27 mouse cellular contexts compared by ENCODE assay signal in the genomic region with DNA sequence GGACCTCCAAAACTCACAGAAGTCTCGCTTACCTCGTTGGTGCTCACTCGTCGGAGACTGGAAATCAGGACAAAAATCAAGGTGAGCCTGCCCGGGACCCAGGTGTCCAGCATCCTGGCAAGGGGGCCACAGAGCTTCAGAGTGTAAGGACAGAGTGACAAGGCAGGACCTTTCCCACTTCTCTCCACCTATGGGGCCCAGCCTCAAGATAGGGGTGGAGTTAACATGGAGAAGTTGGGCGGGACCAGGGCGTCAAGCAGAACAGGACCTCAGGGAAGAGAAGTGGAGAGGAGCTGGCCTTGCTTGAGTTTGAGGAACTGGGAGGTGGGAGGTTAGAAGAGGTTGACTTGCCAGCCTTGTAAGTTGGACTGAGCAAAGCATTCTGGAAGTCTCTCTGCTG. TPM values are rescaled to one million over a fixed set of nuclear protein-coding genes. Genes with fewer than 3 reads are reported as not detected.
A peak's percentile ranks its signal among the peaks of the same experiment; 100 is the strongest.
DNase-seq lines count a peak whose midpoint lies in the region; ATAC-seq and TF ChIP-seq lines count a peak whose summit lies in the region.
"Had no signal": no experiment of that assay in that cellular context is flagged by ENCODE, and none has a peak within 500 bp of the region (broad histone marks: within the 10 kb centered on the region; RNA-seq: fewer than 3 reads in every experiment).

No protein-coding gene starts in this region.

- peak overlapping the region; percentile 57 for H3K4me2 ChIP-seq in intestine, postnatal 0 days (replicated peaks; ENCODE audit: low read depth)
- H3K4me2 ChIP-seq in stomach, postnatal 0 days (replicated peaks; ENCODE audit: low read depth): no peak overlapping the region
- H3K4me2 ChIP-seq: embryonic facial prominence, embryonic 12.5 days; forebrain, embryonic 15.5 days; heart, embryonic 12.5 days; hindbrain, embryonic 15.5 days had no signal

- no peak for TF ChIP-seq CTCF in intestine, postnatal 0 days (IDR thresholded peaks at IDR 0.05; ENCODE audit: low read depth)
- TF ChIP-seq CTCF in stomach, postnatal 0 days (IDR thresholded peaks at IDR 0.05; ENCODE audit: low read depth): no peak

- peak; percentile 7 for DNase-seq in layer of hippocampus, adult 11-12 months (ENCODE audit: low spot score)
- DNase-seq in layer of hippocampus, adult 8-10 months (ENCODE audit: low spot score in 2 of 2): no peak
- peak; percentile 25 for DNase-seq in lung, postnatal 36 days
- DNase-seq in lung, postnatal 25 days (ENCODE audit: low spot score): no peak
- peak; percentile 28 for DNase-seq in stomach, postnatal 0 days (ENCODE audit: low spot score)
- no peak for DNase-seq in B cell, adult 2 months
- DNase-seq in Muller cell, postnatal 12 days (ENCODE audit: inconsistent ontology term): no peak
- DNase-seq: adrenal gland, postnatal 10 days; cerebellum, adult 11 months; cerebellum, adult 8-10 months; cerebellum, postnatal 14 days; gastrocnemius, postnatal 10 days; heart, adult 2 months; heart, postnatal 36 days had no signal

- no peaks in the 10 kb centered on the region for H3K9me3 ChIP-seq in intestine, postnatal 0 days (ENCODE audit: control insufficient read depth)
- H3K9me3 ChIP-seq in stomach, postnatal 0 days (ENCODE audit: control insufficient read depth, low read length): no peaks in the 10 kb centered on the region
- H3K9me3 ChIP-seq: embryonic facial prominence, embryonic 12.5 days; forebrain, embryonic 15.5 days; hindbrain, embryonic 15.5 days had no signal

- peak overlapping the region; percentile 73 for H3K27ac ChIP-seq in intestine, postnatal 0 days (ENCODE audit: low read depth, low read length)
- peak overlapping the region; percentile 58; the same call in 1 of the 2 replicates for H3K27ac ChIP-seq in stomach, postnatal 0 days (replicated peaks)
- H3K27ac ChIP-seq: embryonic facial prominence, embryonic 12.5 days; forebrain, embryonic 15.5 days; heart, adult 2 months; hindbrain, embryonic 15.5 days had no signal

- ATAC-seq in intestine, postnatal 0 days: peak; percentile 70
- 0 out of 2 replicates have a peak, but pooled peaks have one; percentile 29 for ATAC-seq in stomach, postnatal 0 days (ENCODE audit: low FRiP score, low TSS enrichment)
- ATAC-seq: forebrain, embryonic 15.5 days had no signal

- H3K4me1 ChIP-seq in intestine, postnatal 0 days (replicated peaks; ENCODE audit: control insufficient read depth, insufficient read depth, low read length): no peaks in the 10 kb centered on the region; the same call in 1 of the 2 replicates
- H3K4me1 ChIP-seq in stomach, postnatal 0 days (replicated peaks; ENCODE audit: control insufficient read depth, insufficient read depth): no peaks in the 10 kb centered on the region
- H3K4me1 ChIP-seq: embryonic facial prominence, embryonic 12.5 days; forebrain, embryonic 15.5 days; heart, embryonic 12.5 days; hindbrain, embryonic 15.5 days had no signal

- H3K27me3 ChIP-seq in intestine, postnatal 0 days (replicated peaks; ENCODE audit: control insufficient read depth, insufficient read depth, low read length): no peaks in the 10 kb centered on the region
- H3K27me3 ChIP-seq in stomach, postnatal 0 days (ENCODE audit: control insufficient read depth, insufficient read depth, low read length): no peaks in the 10 kb centered on the region
- H3K27me3 ChIP-seq: embryonic facial prominence, embryonic 12.5 days; forebrain, embryonic 15.5 days; heart, embryonic 12.5 days; hindbrain, embryonic 15.5 days had no signal

- H3K4me3 ChIP-seq in intestine, postnatal 0 days (ENCODE audit: low read depth, low read length): peak overlapping the region; percentile 26
- H3K4me3 ChIP-seq in stomach, postnatal 0 days (ENCODE audit: low read depth, low read length): no peak overlapping the region
- H3K4me3 ChIP-seq: embryonic facial prominence, embryonic 12.5 days; forebrain, embryonic 15.5 days; heart, adult 2 months; heart, embryonic 12.5 days; hindbrain, embryonic 15.5 days had no signal

- peak overlapping the region; percentile 22; the same call in 1 of the 2 replicates for H3K9ac ChIP-seq in intestine, postnatal 0 days (ENCODE audit: low read depth, low read length)
- H3K9ac ChIP-seq in stomach, postnatal 0 days (ENCODE audit: low read length): no peak overlapping the region
- H3K9ac ChIP-seq: embryonic facial prominence, embryonic 12.5 days; forebrain, embryonic 15.5 days; heart, embryonic 12.5 days; hindbrain, embryonic 15.5 days had no signal

- TF ChIP-seq EP300 in stomach, postnatal 0 days (optimal IDR thresholded peaks at IDR 0.05): no peak

- peaks cover 13% of the 10 kb centered on the region; the same call in 1 of the 2 replicates for H3K36me3 ChIP-seq in intestine, postnatal 0 days (ENCODE audit: control insufficient read depth, insufficient read depth)
- H3K36me3 ChIP-seq in stomach, postnatal 0 days (ENCODE audit: control insufficient read depth, insufficient read depth, low read length): no peaks in the 10 kb centered on the region
- H3K36me3 ChIP-seq: embryonic facial prominence, embryonic 12.5 days; forebrain, embryonic 15.5 days; heart, embryonic 12.5 days; hindbrain, embryonic 15.5 days had no signal

- WGBS in intestine, postnatal 0 days: 51% methylated on average over 7 of the region's 7 CpGs
- 74% methylated on average over 7 of the region's 7 CpGs for WGBS in stomach, postnatal 0 days

RNA-seq across cellular contexts. Expression of gene Cdc34b, which starts 19.2 kb away (rescaled TPM):
- not detected for total RNA-seq in layer of hippocampus, adult 8-10 months (2022)
- 0.13 TPM in 1 of 2 replicates, not detected in the other for polyA plus RNA-seq in intestine, postnatal 0 days (2015; fragmentation: Nextera tagmentation; extraction: Ambion mirVana)
- polyA plus RNA-seq in stomach, postnatal 0 days (2015; fragmentation: Nextera tagmentation; extraction: Ambion mirVana): not detected in 2 replicates
- polyA plus RNA-seq: forebrain, embryonic 11.5 days; forebrain, embryonic 15.5 days; heart, embryonic 12.5 days; hindbrain, embryonic 15.5 days had no signal

RNA-seq across cellular contexts. Expression of gene Tmem92, which starts 21.7 kb away (rescaled TPM):
- total RNA-seq in layer of hippocampus, adult 8-10 months (2022): not detected
- not detected in 2 replicates for polyA plus RNA-seq in intestine, postnatal 0 days (2015; fragmentation: Nextera tagmentation; extraction: Ambion mirVana)
- not detected in 2 replicates for polyA plus RNA-seq in stomach, postnatal 0 days (2015; fragmentation: Nextera tagmentation; extraction: Ambion mirVana)
- total RNA-seq: adrenal gland, postnatal 10 days; adrenal gland, postnatal 4 days; gastrocnemius, postnatal 10 days; gastrocnemius, postnatal 4 days; heart, adult 2 months; heart, postnatal 36 days had no signal
- polyA plus RNA-seq: brain, embryonic 14.5 days; cortical plate, adult 2 months; embryonic facial prominence, embryonic 12.5 days; forebrain, embryonic 11.5 days; heart, adult 2 months; heart, embryonic 12.5 days; hindbrain, embryonic 11.5 days; hindbrain, embryonic 15.5 days had no signal

RNA-seq across cellular contexts. Expression of gene Gm11541, which starts 56.5 kb away (rescaled TPM):
- total RNA-seq in layer of hippocampus, adult 8-10 months (2022): not detected
- polyA plus RNA-seq in intestine, postnatal 0 days (2015; fragmentation: Nextera tagmentation; extraction: Ambion mirVana): 0.07 TPM in 1 of 2 replicates, not detected in the other
- polyA plus RNA-seq in stomach, postnatal 0 days (2015; fragmentation: Nextera tagmentation; extraction: Ambion mirVana): 0.11 and 0.15 TPM in 2 replicates
- total RNA-seq: adrenal gland, postnatal 10 days; gastrocnemius, postnatal 10 days; gastrocnemius, postnatal 4 days; heart, adult 2 months; heart, postnatal 36 days had no signal
- polyA plus RNA-seq: C2C12; cortical plate, adult 2 months; forebrain, embryonic 11.5 days; forebrain, embryonic 15.5 days; heart, adult 2 months; heart, embryonic 12.5 days; heart, embryonic 16.5 days had no signal

Comparison
In these comparisons a context has a peak if more than half of its experiments do, and no peak if none do; other contexts are left out.
1. DNase-seq: peak in layer of hippocampus, adult 11-12 months (single experiment), lung, postnatal 36 days (single experiment) and stomach, postnatal 0 days (single experiment); none in layer of hippocampus, adult 8-10 months (0 of 2), lung, postnatal 25 days (single experiment), B cell, adult 2 months (0 of 2) and Muller cell, postnatal 12 days (single experiment).